Mouse (Mus musculus) lung, adult 2 months (tissue): Measurements from ENCODE around the gene Map3k14. TPM values are rescaled to one million over a fixed set of nuclear protein-coding genes. Genes with fewer than 3 reads are reported as not detected.

ENCODE experiments used
- DNase-seq: peaks from one replicate; pipeline ENCODE4 v3.0.0; 2022
- H3K4me1 ChIP-seq: fragments of 200-500 bp; 2 replicates; pipeline ENCODE4 v1.6.1; 2011; ENCODE audit warnings: low read length; ENCODE audit not compliant: control insufficient read depth, insufficient read depth
- H3K4me3 ChIP-seq: fragments of 200-500 bp; replicated peaks from 2 replicates; pipeline ENCODE3; 2011; ENCODE audit warnings: low read depth, mild to moderate bottlenecking, control low read depth, low read length; ENCODE audit errors: extremely low read depth
- CTCF ChIP-seq: fragments of 200-500 bp; IDR thresholded peaks from 2 replicates; pipeline ENCODE4 v1.5.1; 2011; ENCODE audit warnings: mild to moderate bottlenecking, low read length, control low read depth; ENCODE audit not compliant: insufficient read depth
- POLR2A ChIP-seq: fragments of 200-500 bp; IDR thresholded peaks from 2 replicates; pipeline ENCODE4 v1.6.1; 2011; ENCODE audit warnings: low read depth, mild to moderate bottlenecking, control low read depth, low read length, borderline replicate concordance; ENCODE audit errors: extremely low read depth
- WGBS: fragments of 180-500 bp; shearing (Covaris S2); methylation state at CpG from one replicate; pipeline ENCODE4 v1.1.7; 2018; 5-methylcytosine and 5-hydroxymethylcytosine counted together
- polyA plus RNA-seq: library from polyadenylated mRNA; depleted of rRNA; stranded (reverse); fragments of >200 nt; gene quantifications from 2 replicates; pipeline ENCODE4 v1.2.3, GENCODE M21; 2012; rRNA removed

Gene Map3k14
- polyA plus RNA-seq, 1 experiment = 19.7 TPM

DNA sequence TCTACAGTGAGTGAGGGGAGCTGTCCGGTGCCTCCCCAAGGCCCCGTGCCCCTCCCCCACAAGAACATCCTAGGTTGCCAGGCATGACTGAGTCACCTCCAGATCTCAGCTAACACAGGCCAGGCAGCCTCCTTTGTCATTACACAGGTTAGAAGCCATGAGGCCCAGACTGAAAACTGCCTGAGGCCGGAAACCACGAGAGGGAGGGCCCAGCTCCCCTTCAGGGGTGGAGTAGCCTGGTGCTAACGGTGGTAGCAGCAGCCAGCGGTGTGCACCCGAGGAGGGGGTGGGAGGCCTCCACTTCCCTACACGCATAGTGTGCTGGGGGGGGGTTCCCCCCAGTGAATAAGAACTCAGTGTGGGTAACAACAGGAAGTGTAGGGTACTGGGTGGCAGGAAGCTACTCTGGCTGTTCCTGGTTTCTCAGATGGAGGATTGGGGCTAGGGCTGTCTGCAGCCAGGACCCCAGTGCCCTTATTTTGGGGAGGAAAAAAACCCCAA lies 92.3 kb downstream of the Map3k14 start:
- TF ChIP-seq POLR2A (no peak), CTCF (no peak)
- H3K4me3 ChIP-seq = no peak overlapping the region

DNA sequence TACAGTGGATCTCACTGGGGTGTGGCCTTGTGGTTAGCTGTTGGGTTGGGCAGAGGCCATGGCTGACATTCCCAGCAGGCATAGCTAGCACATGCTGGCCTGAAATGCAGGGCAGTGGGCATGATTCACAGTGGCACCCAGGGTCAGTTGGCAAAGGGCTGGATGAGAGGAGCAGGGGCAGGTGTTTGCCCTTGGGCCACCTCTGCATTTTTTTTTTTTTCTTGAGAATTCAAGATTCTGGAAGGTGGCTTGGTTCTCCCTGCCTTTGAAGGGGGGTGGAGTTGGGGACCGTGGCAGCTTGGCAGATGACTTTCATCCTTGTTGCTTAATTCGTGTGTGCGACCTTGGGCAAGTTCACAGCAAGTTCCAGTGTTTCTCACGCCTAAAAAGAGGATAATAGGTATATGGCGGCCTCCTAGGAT lies 92.8 kb downstream of the Map3k14 start:
- no peak for DNase-seq
- no peak for TF ChIP-seq POLR2A
- TF ChIP-seq CTCF = no peak
- WGBS = 63% methylated on average over 5 of the region's 5 CpGs
- peak overlapping the region; percentile 31 for H3K4me3 ChIP-seq
- no peaks in the 10 kb centered on the region for H3K4me1 ChIP-seq

More for the DNA sequence above, 92.3 kb downstream of the Map3k14 start:
- 50% methylated on average over 8 of the region's 8 CpGs for WGBS
- no peaks in the 10 kb centered on the region for H3K4me1 ChIP-seq
- DNase-seq = no peak

DNA sequence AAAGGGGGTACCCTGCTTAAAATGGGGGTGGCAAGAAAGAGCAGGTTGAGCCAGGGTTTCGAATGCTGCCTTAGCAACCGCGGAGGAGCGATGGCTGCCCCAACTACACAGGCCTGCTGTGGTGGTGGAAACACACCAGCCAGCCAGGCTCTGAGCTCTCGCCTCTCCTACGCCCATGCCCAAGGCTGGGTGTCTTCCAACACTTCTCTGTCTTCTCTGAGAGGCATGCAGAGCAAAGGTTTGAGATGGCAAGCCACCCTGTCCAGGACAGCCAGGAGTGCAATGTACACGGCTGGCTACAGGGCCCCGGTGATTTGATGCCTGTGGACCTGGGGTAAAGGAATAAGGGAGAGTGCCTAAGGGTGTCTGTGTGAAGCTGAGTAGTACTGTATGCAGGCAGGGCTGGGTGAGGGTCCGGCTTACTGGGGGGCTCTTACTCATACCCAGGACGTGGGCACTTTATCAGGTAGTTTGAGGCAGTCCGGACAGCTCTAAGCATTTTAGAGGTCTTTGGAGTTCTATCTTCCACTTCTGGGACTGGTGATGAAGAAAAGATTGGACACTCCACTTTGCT lies 93.4 kb downstream of the Map3k14 start:
- no peak for TF ChIP-seq CTCF
- 86% methylated on average over 11 of the region's 11 CpGs for WGBS
- peak overlapping the region; percentile 20 for H3K4me3 ChIP-seq
- no peaks in the 10 kb centered on the region for H3K4me1 ChIP-seq
- no peak for DNase-seq

DNA sequence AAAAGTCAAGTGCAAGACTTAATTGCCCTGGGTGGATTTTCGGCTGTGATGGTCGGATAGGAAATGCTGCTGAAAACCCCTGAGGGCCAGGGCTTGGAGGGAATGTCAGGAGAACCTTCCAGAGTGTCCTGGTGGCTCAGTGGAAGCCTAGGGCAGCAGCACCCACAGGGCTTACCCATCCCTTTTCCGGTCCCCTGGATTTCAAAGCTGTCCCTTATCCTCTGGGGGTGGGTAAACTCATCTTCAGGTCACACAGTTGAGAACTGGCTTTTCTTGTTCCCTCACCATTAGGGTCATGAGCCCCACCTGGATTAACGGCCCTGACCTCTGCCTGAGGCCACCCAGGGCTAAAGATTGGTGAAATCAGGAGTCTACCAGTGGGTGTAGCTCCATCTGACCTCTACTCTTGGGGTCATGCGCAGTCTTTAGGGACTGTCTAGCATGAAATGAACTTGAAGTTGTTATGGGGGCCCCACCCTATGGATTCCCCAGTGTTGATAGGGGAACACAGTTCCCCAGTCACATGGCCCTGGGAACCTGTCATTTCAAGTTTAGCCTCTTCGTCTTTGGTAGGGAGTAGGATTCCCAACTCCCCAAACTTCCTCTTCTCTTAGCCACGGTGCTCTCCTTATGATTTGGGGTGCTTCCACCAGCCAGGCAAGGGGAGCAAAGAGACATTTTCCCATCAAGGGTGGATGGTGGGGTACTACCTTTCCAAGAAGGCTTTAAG lies 94.1 kb downstream of the Map3k14 start:
- no peaks in the 10 kb centered on the region for H3K4me1 ChIP-seq
- 78% methylated on average over 7 of the region's 7 CpGs for WGBS
- TF ChIP-seq POLR2A (no peak), CTCF (no peak)
- H3K4me3 ChIP-seq = peak overlapping the region; percentile 20
- no peak for DNase-seq

DNA sequence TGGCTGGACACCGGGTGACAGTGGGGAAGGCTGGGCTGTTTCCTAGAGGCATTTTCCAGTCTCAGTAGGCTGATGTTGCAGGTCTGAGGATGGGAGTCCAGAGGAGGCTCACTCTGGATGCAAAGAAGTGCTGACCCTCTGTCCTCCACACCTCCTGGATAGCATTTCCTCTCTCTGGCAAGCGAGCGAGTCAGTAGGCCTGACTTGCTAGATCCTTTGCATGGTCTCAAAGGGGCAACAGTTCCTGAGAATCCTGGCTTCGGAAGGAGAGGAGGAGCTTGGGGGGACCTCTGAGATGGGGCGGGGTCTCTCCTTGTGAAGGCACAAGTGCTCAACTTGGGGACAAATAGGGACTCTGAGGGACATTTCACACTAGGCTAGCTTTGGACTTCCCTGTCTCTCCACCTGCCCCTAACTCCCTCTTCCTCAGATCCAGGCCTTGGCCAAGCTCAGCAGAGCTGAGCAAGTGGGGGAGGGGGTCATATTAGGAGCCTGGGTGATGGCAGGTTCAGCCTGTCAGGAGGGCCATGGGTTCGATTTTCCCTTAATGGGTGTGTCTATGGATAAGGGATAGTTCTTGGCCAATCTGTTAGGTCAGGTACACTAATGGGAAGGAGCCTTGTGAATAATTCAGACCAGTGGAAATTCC lies 94.8 kb downstream of the Map3k14 start:
- no peak for DNase-seq
- H3K4me3 ChIP-seq = peak overlapping the region; percentile 9
- WGBS = 79% methylated on average over 6 of the region's 6 CpGs
- TF ChIP-seq POLR2A = no peak
- TF ChIP-seq CTCF = no peak
- H3K4me1 ChIP-seq = no peaks in the 10 kb centered on the region

DNA sequence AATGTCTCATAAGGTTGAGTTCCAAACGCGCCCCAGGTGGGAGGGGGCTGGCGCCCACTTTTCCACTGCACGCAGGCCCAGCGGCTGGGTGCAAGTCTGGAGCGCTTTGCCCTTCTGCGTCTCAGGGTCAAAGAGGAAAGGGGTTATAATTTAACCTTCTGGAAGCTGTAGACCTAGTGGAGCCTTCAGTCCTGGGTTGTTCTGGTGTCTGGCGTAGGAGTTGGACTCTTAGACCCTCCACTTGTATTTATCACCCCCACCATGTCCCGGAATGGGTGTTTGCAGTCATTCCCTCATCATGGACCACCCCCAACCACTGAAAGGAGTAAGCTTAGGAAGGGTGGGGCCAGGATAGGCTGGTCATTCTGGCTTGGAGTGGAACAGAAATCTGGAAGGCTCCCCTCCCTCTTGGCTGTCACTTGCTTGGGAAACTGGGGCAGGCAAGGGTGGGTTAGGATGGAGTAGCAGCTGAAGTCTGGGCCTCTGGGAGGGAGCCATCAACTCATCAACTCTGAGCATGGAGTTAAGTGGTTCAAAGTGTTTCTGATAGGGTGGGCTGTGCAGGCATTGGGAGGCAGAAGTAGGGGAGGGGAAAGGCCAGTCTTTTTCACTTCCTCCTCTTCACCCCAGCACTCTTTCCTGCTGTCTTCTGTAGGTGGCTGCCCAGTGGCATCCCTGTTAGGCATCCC lies 95.4 kb downstream of the Map3k14 start:
- Histone ChIP-seq H3K4me1 (no peaks in the 10 kb centered on the region), H3K4me3 (peak overlapping the region; percentile 43)
- no peak for TF ChIP-seq CTCF
- TF ChIP-seq POLR2A = no peak
- WGBS = 56% methylated on average over 9 of the region's 9 CpGs
- DNase-seq = no peak

DNA sequence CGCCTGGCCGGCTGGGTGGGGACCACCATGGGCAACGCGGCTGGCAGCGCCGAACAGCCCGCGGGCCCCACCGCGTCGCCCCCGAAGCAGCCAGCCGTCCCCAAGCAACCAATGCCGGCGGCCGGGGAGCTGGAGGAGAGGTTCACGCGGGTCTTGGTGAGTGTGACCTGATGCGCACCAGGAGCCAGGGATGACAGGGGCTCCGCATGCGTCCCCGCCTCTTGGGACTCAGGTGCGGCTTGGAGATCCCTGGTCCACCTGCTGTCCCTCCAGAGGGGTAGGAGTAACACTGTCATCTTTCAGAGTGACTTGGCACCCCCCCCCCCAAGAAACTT lies 96.0 kb downstream of the Map3k14 start:
- no peaks in the 10 kb centered on the region for H3K4me1 ChIP-seq
- WGBS = 6% methylated on average over 23 of the region's 23 CpGs
- no peak for DNase-seq
- TF ChIP-seq POLR2A = no peak
- TF ChIP-seq CTCF = no peak
- H3K4me3 ChIP-seq = peak overlapping the region; percentile 73

DNA sequence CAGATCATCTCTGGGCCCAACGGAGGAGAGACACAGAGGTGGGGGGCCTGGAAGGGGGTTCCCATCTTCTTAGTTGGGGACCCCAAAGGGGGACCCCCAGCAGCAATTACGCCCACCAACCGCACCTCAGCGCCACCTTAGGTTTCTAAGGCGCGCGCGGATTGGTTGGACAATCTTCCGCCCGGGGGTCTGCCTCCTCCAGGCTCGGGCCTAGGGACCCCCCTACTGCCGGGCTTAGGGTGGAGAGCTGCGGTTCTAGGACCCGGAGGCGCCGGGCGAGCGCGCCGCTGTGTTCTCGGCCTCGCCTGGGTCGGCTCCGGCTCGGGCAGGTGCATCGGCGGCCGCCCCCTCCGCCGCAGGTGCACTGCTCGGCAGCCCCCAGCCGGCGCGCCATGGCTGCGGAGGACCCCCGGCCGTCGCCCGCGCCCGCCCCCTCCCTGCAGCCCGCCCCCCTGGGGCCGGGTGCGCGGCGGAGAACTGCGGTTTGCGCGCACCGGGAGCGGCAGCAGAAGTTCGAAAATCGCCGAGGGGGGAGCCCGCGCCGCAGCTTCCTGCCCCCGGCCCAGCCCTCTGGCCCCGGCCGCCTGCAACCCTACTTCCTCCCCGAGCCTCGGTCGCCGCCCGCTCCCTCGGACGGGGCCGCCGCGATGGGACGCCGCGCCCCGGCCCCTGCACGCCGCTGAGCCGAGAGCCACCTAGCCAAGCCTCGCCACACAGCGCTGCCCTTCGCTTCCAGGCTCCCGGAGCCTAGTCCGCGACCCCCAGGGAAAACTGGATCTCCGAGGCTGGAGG lies 96.6 kb downstream of the Map3k14 start, which contains the start of gene Fmnl1:
Fmnl1 (plus strand) TSS at position 614 of the 792 bp plus-strand sequence.
- H3K4me1 ChIP-seq = no peaks in the 10 kb centered on the region
- TF ChIP-seq POLR2A = no peak
- peak within 1 kb of the TSS; percentile 73 for H3K4me3 ChIP-seq
- no peak for DNase-seq
- 2% methylated on average over 78 of the region's 84 CpGs for WGBS

DNA sequence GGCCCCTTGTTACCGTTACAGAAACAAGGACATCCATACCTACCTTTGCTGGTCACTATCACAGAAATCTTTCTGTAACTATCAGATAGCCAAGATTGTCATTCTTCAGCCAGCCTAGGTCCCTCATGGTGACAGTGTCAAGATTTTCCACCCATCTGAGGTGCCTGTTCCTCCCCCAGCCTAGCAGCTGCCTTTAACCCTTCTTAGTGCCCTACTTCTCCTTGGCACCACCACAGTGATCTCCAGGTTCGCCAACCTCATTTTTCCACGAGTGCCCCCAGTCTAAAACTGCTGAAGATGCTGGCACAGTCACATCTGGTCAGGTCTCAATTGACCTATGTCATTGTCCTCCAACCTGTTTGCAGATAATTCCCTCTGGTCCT lies 97.2 kb downstream of the Map3k14 start:
- TF ChIP-seq POLR2A (no peak), CTCF (no peak)
- WGBS = 63% methylated on average over 3 of the region's 3 CpGs
- DNase-seq = no peak
- H3K4me1 ChIP-seq = no peaks in the 10 kb centered on the region
- H3K4me3 ChIP-seq = no peak overlapping the region

Other genes with a start within 250 kb of the Map3k14 start
- gene Nmt1, start 239.3 kb downstream of the Map3k14 start, polyA plus RNA-seq = 24.0 and 32.2 TPM in 2 replicates
- 54.4 and 58.2 TPM in 2 replicates for gene Dcakd, start 239.1 kb downstream of the Map3k14 start, polyA plus RNA-seq
- gene Plcd3, start 165.8 kb downstream of the Map3k14 start, polyA plus RNA-seq = 11.0 and 17.2 TPM in 2 replicates
- 41.1 and 46.5 TPM in 2 replicates for gene Acbd4, start 165.8 kb downstream of the Map3k14 start, polyA plus RNA-seq
- 15.2 and 16.0 TPM in 2 replicates for gene Hexim1, start 151.2 kb downstream of the Map3k14 start, polyA plus RNA-seq
- gene Hexim2, start 135.0 kb downstream of the Map3k14 start, polyA plus RNA-seq = 2.9 and 4.7 TPM in 2 replicates
- gene Fmnl1, start 96.4 kb downstream of the Map3k14 start, polyA plus RNA-seq = 26.4 and 31.7 TPM in 2 replicates
- 0.41 and 0.50 TPM in 2 replicates for gene 1700023F06Rik, start 58.9 kb downstream of the Map3k14 start, polyA plus RNA-seq
- not detected in 2 replicates for gene Spata32, start 49.0 kb downstream of the Map3k14 start, polyA plus RNA-seq
- 71.4 and 83.7 TPM in 2 replicates for gene Arhgap27, start 96.2 kb upstream of the Map3k14 start, polyA plus RNA-seq
- gene Plekhm1, start 145.2 kb upstream of the Map3k14 start, polyA plus RNA-seq = 23.9 and 28.0 TPM in 2 replicates
- gene Lrrc37a, start 237.1 kb upstream of the Map3k14 start, polyA plus RNA-seq = not detected in 2 replicates